Mouse (Mus musculus): ENCODE measurements around the gene Cox7c.
"Not testable (repeated sequence)": the region's sequence is repeated elsewhere in the genome, so short reads cannot be mapped to it uniquely, and the experiment has no call there.

The Cox7c gene

DNA sequence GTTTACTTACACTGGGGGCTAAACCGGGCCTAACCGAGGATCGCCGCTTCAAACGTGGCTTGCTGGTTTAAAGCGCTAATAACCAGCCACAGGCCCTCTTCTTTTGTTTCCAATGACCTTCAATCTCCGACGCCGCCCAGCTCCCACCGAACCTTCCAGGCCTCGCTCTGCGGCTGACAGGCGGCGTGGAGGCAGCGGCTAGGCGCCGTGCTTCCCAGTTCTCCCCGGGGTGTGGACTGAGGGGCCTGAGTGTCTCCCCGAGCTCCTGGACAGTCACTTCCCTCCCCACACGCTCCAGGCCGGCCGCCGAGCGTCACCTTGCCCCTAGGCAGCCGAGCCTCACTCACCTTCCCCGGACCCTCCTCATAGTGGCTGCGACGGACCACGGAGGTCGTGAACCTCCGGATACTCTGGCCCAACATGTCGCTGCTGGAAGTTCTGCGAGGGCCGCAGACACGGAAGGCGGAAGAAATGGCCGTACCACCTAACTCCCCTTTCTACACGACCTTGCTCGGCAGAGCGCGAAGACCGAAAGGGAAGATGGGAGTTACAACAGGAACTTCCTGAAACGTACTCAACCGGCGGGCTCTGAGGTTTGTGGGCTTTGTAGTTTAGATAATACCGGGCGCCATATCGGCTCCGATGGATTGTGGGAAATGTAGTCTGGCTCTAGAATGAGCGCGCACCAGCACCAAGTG lies at the start of gene Cox7c:
TSS of gene Cox7c (minus strand) at position 651 of the 698 bp plus-strand sequence.
- DNase-seq (ENCODE audit: low spot score): peak; percentile 59

DNA sequence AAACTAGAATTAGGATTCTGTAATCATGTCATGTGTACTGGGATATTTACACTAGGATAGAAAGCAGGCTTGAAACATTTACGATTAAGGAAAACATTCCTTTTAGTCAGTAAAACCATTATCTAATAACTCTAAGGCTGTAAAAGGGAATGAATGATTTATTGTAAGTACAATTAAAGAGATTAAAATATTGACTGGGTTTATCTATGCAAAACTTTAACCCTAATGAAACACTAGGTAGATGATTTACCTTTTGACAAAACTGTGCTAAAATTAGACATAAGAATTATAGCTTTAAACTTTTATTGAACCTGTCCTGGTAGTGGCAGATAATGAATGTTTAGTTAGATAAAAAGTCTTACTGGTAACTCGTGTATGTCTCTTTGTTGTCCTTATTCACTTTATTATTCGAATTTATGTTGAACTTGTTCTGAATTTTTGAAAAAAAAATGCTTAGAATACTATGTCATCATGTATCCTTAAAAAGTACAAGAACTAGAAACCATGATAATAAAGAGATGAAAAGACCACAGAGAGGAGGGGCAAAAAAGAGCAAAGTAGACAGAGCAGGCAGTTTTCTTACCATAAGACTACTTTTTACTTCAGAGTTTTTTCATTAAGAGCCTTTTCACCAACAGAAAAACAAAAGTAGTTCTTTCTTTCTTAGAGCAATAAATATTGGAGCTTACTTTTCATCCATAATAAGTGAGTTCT lies 21.5 kb upstream of the Cox7c start:
- DNase-seq (ENCODE audit: low spot score): no peak

DNA sequence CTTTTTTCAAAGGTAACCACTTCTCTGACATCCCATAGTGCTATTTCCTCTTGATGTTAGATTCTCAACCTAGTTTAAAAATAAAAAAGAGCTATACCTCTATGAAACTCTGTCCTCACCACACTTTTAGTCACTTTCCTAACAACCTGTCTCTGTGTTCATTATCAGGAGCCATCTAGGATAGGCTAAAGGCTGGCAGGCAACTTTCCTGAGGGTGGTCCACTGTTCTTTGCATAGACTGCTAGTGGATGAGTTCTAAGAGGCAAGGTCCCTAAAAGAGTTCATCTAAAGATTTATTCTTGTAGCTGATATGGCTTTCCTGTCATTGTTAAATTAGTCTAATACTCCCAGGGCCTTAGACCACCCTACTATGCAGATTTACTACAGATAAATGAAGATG lies 20.8 kb upstream of the Cox7c start:
- no peak for DNase-seq (ENCODE audit: low spot score)

DNA sequence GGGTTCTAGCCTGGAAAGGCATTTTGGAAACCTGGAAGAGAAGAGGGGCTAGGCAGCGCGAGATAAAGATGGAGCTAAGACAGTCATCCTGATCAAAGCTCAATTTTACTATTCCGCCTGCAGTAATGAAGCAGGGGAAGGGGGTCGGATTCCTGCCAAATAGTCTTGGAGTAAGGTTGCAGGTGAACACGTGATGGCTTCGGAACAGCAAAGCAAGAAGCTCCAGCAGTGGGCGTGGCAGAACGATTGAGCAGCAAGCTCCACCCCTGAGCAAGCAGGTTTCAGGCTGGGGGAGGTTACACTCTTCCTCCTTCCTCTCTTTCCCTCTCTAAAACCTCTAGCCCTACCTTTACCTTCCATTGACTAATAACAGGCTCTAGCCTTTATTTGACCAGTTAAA lies 7.4 kb upstream of the Cox7c start:
- DNase-seq (ENCODE audit: low spot score): not testable (repeated sequence)

DNA sequence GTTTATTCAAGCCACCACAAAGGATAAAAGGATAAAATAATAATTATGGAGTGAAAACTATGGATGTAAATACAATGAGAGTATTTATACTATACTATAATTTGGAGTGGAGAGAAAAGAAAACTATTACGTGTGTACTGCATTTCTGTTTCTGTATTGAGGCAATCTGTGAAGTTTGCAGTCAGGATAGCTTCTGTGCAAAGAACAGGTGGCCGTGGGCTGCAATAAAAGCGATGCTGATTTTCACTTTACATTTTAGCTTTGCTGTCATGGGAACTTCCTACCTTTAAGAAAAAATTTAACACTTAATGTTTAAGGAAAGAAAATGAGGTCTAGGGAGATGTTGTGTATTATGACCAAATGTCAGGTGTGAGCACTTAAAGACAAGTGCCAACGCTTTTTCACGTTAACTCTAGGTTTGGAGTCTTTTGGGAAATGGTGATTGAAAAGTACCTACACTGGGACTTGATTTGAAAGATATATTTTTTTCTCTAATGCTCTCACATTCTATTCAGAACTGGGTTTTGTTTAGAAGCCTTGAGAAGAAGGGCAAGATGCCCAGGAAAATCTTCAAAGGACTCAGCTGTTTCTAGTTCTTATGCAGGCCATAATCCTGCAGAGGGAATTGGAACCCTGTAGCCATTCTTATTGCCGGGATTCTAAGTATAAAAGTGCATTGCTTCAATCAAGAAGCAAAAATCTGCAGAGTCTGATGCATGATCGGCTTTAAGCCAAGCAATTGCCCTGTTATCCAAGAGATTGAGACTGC lies 41.6 kb downstream of the Cox7c start:
- DNase-seq (ENCODE audit: low spot score): no peak

Data from ovary, postnatal 14 days (tissue).